Mouse (Mus musculus) hindbrain, embryonic 16.5 days (tissue): ENCODE results near the gene Zfp989. TPM values are rescaled to one million over a fixed set of nuclear protein-coding genes. Genes with fewer than 3 reads are reported as not detected.
"Not testable (repeated sequence)": the region's sequence is repeated elsewhere in the genome, so short reads cannot be mapped to it uniquely, and the experiment has no call there.

ENCODE experiments used
- ATAC-seq: fragments of 200-750 bp; cut with Nextera tagmentation; 2 replicates; pipeline ENCODE4 v1.8.0; 2017; ENCODE audit warnings: moderate TSS enrichment, moderate library complexity
- H3K27ac ChIP-seq: fragments of 300-500 bp; sonication (generic); 2 replicates; pipeline ENCODE4 v1.5.1; 2014; ENCODE audit warnings: low read depth, mild to moderate bottlenecking, control low read depth, low read length, moderate library complexity
- H3K27me3 ChIP-seq: fragments of 300-500 bp; sonication (generic); replicated peaks from 2 replicates; pipeline ENCODE4 v1.6.1; 2014; ENCODE audit warnings: low read length; ENCODE audit not compliant: control insufficient read depth, insufficient read depth
- H3K36me3 ChIP-seq: fragments of 300-500 bp; sonication (generic); 2 replicates; pipeline ENCODE4 v1.6.1; 2014; ENCODE audit warnings: mild to moderate bottlenecking, low read length, moderate library complexity, mixed read lengths; ENCODE audit not compliant: control insufficient read depth, insufficient read depth
- H3K4me1 ChIP-seq: fragments of 300-500 bp; sonication (generic); 2 replicates; pipeline ENCODE4 v1.6.1; 2014; ENCODE audit warnings: low read depth, low read length; ENCODE audit not compliant: control insufficient read depth, insufficient read depth
- H3K4me2 ChIP-seq: fragments of 300-500 bp; sonication (generic); 2 replicates; pipeline ENCODE4 v1.6.1; 2014; ENCODE audit warnings: mild to moderate bottlenecking, low read length, control low read depth, moderate library complexity
- H3K4me3 ChIP-seq: fragments of 300-500 bp; sonication (generic); 2 replicates; pipeline ENCODE4 v1.5.1; 2014; ENCODE audit warnings: mild to moderate bottlenecking, low read length, control low read depth, moderate library complexity
- H3K9ac ChIP-seq: fragments of 300-500 bp; sonication (generic); 2 replicates; pipeline ENCODE4 v1.6.1; 2014; ENCODE audit warnings: low read depth, mild to moderate bottlenecking, control low read depth, low read length, moderate library complexity
- H3K9me3 ChIP-seq: fragments of 300-500 bp; sonication (generic); 2 replicates; pipeline ENCODE4 v1.6.1; 2014; ENCODE audit warnings: mild to moderate bottlenecking, low read length, moderate library complexity; ENCODE audit not compliant: control insufficient read depth
- WGBS: fragments of 180-500 bp; shearing (Covaris S2); extraction: QIAGEN DNeasy Blood & Tissue Kit; methylation state at CpG from one replicate; pipeline ENCODE4 v1.1.7; 2014; 5-methylcytosine and 5-hydroxymethylcytosine counted together
- polyA plus RNA-seq: library from polyadenylated mRNA; unstranded; fragments of >200 nt; fragmentation: Nextera tagmentation; extraction: Ambion mirVana; gene quantifications from 2 replicates; pipeline ENCODE4 v1.2.1, GENCODE M21; 2015

The Zfp989 gene
- polyA plus RNA-seq = 0.12 and 0.14 TPM in 2 replicates

GRCm38 (mm10) chr4:146971757-146972156 is at the start of gene Zfp989:
TSS of gene Zfp989 (plus strand) at chr4:146971976.
- 88% methylated on average over 5 of the region's 5 CpGs for WGBS

GRCm38 (mm10) chr4:146932311-146933082 is 39.3 kb upstream of the Zfp989 start:
- Histone ChIP-seq H3K4me3 (peak overlapping the region; percentile 38), H3K27ac (no peak overlapping the region), H3K4me2 (peak overlapping the region; percentile 51), H3K36me3 (no peaks in the 10 kb centered on the region), H3K4me1 (no peaks in the 10 kb centered on the region), H3K9ac (peak overlapping the region; percentile 41; the same call in 1 of the 2 replicates), H3K27me3 (no peaks in the 10 kb centered on the region), H3K9me3 (peaks cover 15% of the 10 kb centered on the region)
- WGBS = 11% methylated on average over 74 of the region's 77 CpGs
- peak; percentile 80 for ATAC-seq

More at GRCm38 (mm10) chr4:146971757-146972156, at the start of gene Zfp989:
- not testable (repeated sequence) for H3K4me1 ChIP-seq, H3K27me3 ChIP-seq, H3K9me3 ChIP-seq, H3K9ac ChIP-seq, H3K4me2 ChIP-seq, H3K36me3 ChIP-seq, H3K4me3 ChIP-seq, ATAC-seq, H3K27ac ChIP-seq

GRCm38 (mm10) chr4:146941691-146942090 is 30.1 kb upstream of the Zfp989 start:
- H3K36me3 ChIP-seq, H3K4me3 ChIP-seq, H3K27ac ChIP-seq, H3K9ac ChIP-seq, H3K9me3 ChIP-seq, H3K4me2 ChIP-seq, H3K4me1 ChIP-seq, ATAC-seq, H3K27me3 ChIP-seq: not testable (repeated sequence)
- 62% methylated on average over 32 of the region's 32 CpGs for WGBS

- not testable (repeated sequence) for H3K4me3 ChIP-seq, H3K9ac ChIP-seq, H3K36me3 ChIP-seq, H3K4me1 ChIP-seq, H3K9me3 ChIP-seq, H3K27me3 ChIP-seq, H3K27ac ChIP-seq, H3K4me2 ChIP-seq, ATAC-seq
- WGBS = 15% methylated on average over 2 of the region's 2 CpGs
Measured at GRCm38 (mm10) chr4:146976581-146976980, 4.8 kb downstream of the Zfp989 start.

GRCm38 (mm10) chr4:147018400-147018799 is 46.6 kb downstream of the Zfp989 start:
- not testable (repeated sequence) for H3K36me3 ChIP-seq, H3K27me3 ChIP-seq, H3K4me2 ChIP-seq, H3K4me1 ChIP-seq, H3K27ac ChIP-seq, H3K9ac ChIP-seq, ATAC-seq, H3K9me3 ChIP-seq, H3K4me3 ChIP-seq
- no CpG with 5 or more reads among the region's 1 CpGs for WGBS

GRCm38 (mm10) chr4:147021550-147021949 is 49.8 kb downstream of the Zfp989 start, which contains the start of gene Rex2:
TSS of gene Rex2 (plus strand) at chr4:147021850.
- not testable (repeated sequence) for H3K27me3 ChIP-seq, ATAC-seq, H3K36me3 ChIP-seq, H3K4me2 ChIP-seq, H3K9me3 ChIP-seq, H3K4me1 ChIP-seq, H3K4me3 ChIP-seq, H3K9ac ChIP-seq, H3K27ac ChIP-seq
- no CpG with 5 or more reads among the region's 6 CpGs for WGBS

GRCm38 (mm10) chr4:147026374-147026773 is 54.6 kb downstream of the Zfp989 start:
- not testable (repeated sequence) for H3K4me3 ChIP-seq, H3K27me3 ChIP-seq, H3K27ac ChIP-seq, H3K9ac ChIP-seq, H3K36me3 ChIP-seq, H3K4me1 ChIP-seq, H3K4me2 ChIP-seq, ATAC-seq, H3K9me3 ChIP-seq
- WGBS = 58% methylated on average over 1 of the region's 1 CpGs

- H3K4me2 ChIP-seq, H3K9me3 ChIP-seq, H3K4me3 ChIP-seq, H3K27ac ChIP-seq, H3K36me3 ChIP-seq, H3K4me1 ChIP-seq, ATAC-seq, H3K9ac ChIP-seq, H3K27me3 ChIP-seq: not testable (repeated sequence)
- 91% methylated on average over 1 of the region's 2 CpGs for WGBS
Measured at GRCm38 (mm10) chr4:147031308-147032036, 59.7 kb downstream of the Zfp989 start.
